Mouse (Mus musculus): Measurements from ENCODE around the gene Olfr573-ps1.

Olfr573-ps1 gene

GRCm38 (mm10) chr7:102942475-102942874, at the start of gene Olfr573-ps1:
TSS of gene Olfr573-ps1 (minus strand) at chr7:102942575.
- DNase-seq, result no peak

- DNase-seq, result no peak
Measured at GRCm38 (mm10) chr7:102989224-102989623, 46.8 kb upstream of the Olfr573-ps1 start, which contains the start of gene Olfr578. TSS of gene Olfr578 (minus strand) at chr7:102989324.

GRCm38 (mm10) chr7:102975843-102976242, 33.5 kb upstream of the Olfr573-ps1 start, which contains the start of gene Olfr577:
TSS of gene Olfr577 (minus strand) at chr7:102975943.
- no peak for DNase-seq

- DNase-seq, result no peak
Measured at GRCm38 (mm10) chr7:102974399-102974798, 32.0 kb upstream of the Olfr573-ps1 start.

- no peak for DNase-seq
Measured at GRCm38 (mm10) chr7:102962360-102962759, 20.0 kb upstream of the Olfr573-ps1 start, which contains the start of gene Olfr576. TSS of gene Olfr576 (plus strand) at chr7:102962660.

- DNase-seq, result no peak
Measured at GRCm38 (mm10) chr7:102958593-102958992, 16.2 kb upstream of the Olfr573-ps1 start, which contains the start of gene Olfr575. TSS of gene Olfr575 (minus strand) at chr7:102958775.

- DNase-seq, result no peak
Measured at GRCm38 (mm10) chr7:102958137-102958536, 15.8 kb upstream of the Olfr573-ps1 start.

GRCm38 (mm10) chr7:102950732-102951131, 8.4 kb upstream of the Olfr573-ps1 start:
- DNase-seq, result no peak

GRCm38 (mm10) chr7:102948167-102948566, 5.8 kb upstream of the Olfr573-ps1 start, which contains the start of gene Olfr574:
TSS of gene Olfr574 (plus strand) at chr7:102948467.
- no peak for DNase-seq

GRCm38 (mm10) chr7:102943417-102943816, 1.0 kb upstream of the Olfr573-ps1 start:
- no peak for DNase-seq

- no peak for DNase-seq
Measured at GRCm38 (mm10) chr7:102927105-102927504, 15.3 kb downstream of the Olfr573-ps1 start.

GRCm38 (mm10) chr7:102924109-102924508, 18.3 kb downstream of the Olfr573-ps1 start, which contains the start of gene Olfr572:
TSS of gene Olfr572 (plus strand) at chr7:102924409.
- DNase-seq, result no peak

- peak; percentile 35 for DNase-seq
Measured at GRCm38 (mm10) chr7:102919632-102920031, 22.7 kb downstream of the Olfr573-ps1 start.

GRCm38 (mm10) chr7:102917032-102917875, 25.1 kb downstream of the Olfr573-ps1 start, which contains the start of gene Olfr571:
TSS of gene Olfr571 (minus strand) at chr7:102917536.
- DNase-seq, result no peak

GRCm38 (mm10) chr7:102916405-102916804, 26.0 kb downstream of the Olfr573-ps1 start:
- DNase-seq, result no peak

GRCm38 (mm10) chr7:102915261-102915660, 27.1 kb downstream of the Olfr573-ps1 start:
- DNase-seq, result no peak

Data from lung, postnatal 14 days (tissue).